Mouse (Mus musculus) spleen, adult 2 months (tissue): ENCODE data around the gene Tmem198.

Source experiments
- CTCF ChIP-seq: fragments of 200-500 bp; IDR thresholded peaks from 2 replicates; pipeline ENCODE4 v1.5.1; 2011; ENCODE audit warnings: mild to moderate bottlenecking, inconsistent platforms; ENCODE audit not compliant: insufficient read depth, insufficient read length, insufficient replicate concordance; ENCODE audit errors: extremely low read depth
- POLR2A ChIP-seq: fragments of 200-500 bp; IDR thresholded peaks from 2 replicates; pipeline ENCODE4 v1.6.1; 2011; ENCODE audit warnings: low read depth, low read length, inconsistent platforms

- TF ChIP-seq POLR2A (no peak), CTCF (no peak)
Measured at GRCm38 (mm10) chr1:75501905-75502304, 22.6 kb downstream of the Tmem198 start.
